Mouse (Mus musculus): ENCODE results near the gene Gm10031.

Gene Gm10031

GRCm38 (mm10) chr1:156539787-156540560 is 16.2 kb downstream of the Gm10031 start:
- DNase-seq (ENCODE audit: inconsistent age in 2 of 2, low spot score in 1 of 2), result peak in 1 of 2 experiments; percentile 79

- DNase-seq (ENCODE audit: inconsistent age in 2 of 2, low spot score in 1 of 2), result no peak
Observed at GRCm38 (mm10) chr1:156543999-156544398, 20.2 kb downstream of the Gm10031 start.

GRCm38 (mm10) chr1:156558024-156558930 is 34.5 kb downstream of the Gm10031 start, which contains the start of gene Abl2:
TSS of gene Abl2 (plus strand) at chr1:156558786.
- DNase-seq (ENCODE audit: inconsistent age in 2 of 2, low spot score in 1 of 2), result peak; percentile 94 to 97

- peak; percentile 66 to 86 for DNase-seq (ENCODE audit: inconsistent age in 2 of 2, low spot score in 1 of 2)
Observed at GRCm38 (mm10) chr1:156558950-156559640, 35.3 kb downstream of the Gm10031 start.

GRCm38 (mm10) chr1:156559641-156560020 is 35.8 kb downstream of the Gm10031 start:
- DNase-seq (ENCODE audit: inconsistent age in 2 of 2, low spot score in 1 of 2), result no peak

- DNase-seq (ENCODE audit: inconsistent age in 2 of 2, low spot score in 1 of 2), result no peak
Observed at GRCm38 (mm10) chr1:156560500-156560899, 36.7 kb downstream of the Gm10031 start.

- no peak for DNase-seq (ENCODE audit: inconsistent age in 2 of 2, low spot score in 1 of 2)
Observed at GRCm38 (mm10) chr1:156565328-156565727, 41.5 kb downstream of the Gm10031 start.

- DNase-seq (ENCODE audit: inconsistent age in 2 of 2, low spot score in 1 of 2), result no peak
Observed at GRCm38 (mm10) chr1:156566132-156566531, 42.3 kb downstream of the Gm10031 start.

GRCm38 (mm10) chr1:156569615-156570014 is 45.8 kb downstream of the Gm10031 start:
- DNase-seq (ENCODE audit: inconsistent age in 2 of 2, low spot score in 1 of 2), result no peak

- no peak for DNase-seq (ENCODE audit: inconsistent age in 2 of 2, low spot score in 1 of 2)
Observed at GRCm38 (mm10) chr1:156572952-156573351, 49.1 kb downstream of the Gm10031 start.
